In genomic region chr5:103936906-103937589, GRCm38 (mm10) we compare ENCODE assay signal across 8 mouse cellular contexts. TPM values are rescaled to one million over a fixed set of nuclear protein-coding genes. Genes with fewer than 3 reads are reported as not detected.
DNase-seq lines count a peak whose midpoint lies in the region; ATAC-seq and TF ChIP-seq lines count a peak whose summit lies in the region.

No protein-coding gene starts in this region.

- no peaks in the 10 kb centered on the region for H3K27me3 ChIP-seq in E14TG2a.4 (ENCODE audit: insufficient read depth, low read length)
- H3K27me3 ChIP-seq in hindbrain, embryonic 12.5 days: peaks cover 19% of the 10 kb centered on the region
- no peaks in the 10 kb centered on the region for H3K27me3 ChIP-seq in midbrain, embryonic 10.5 days (ENCODE audit: low read depth, poor library complexity, severe bottlenecking)

- H3K27ac ChIP-seq in hindbrain, embryonic 12.5 days: 0 out of 2 replicates have a peak overlapping the region, but pooled peaks have one; percentile 44
- H3K27ac ChIP-seq in midbrain, embryonic 10.5 days (replicated peaks): peak overlapping the region; percentile 66

- peak; percentile 46 for TF ChIP-seq CTCF in E14TG2a.4 (conservative IDR thresholded peaks at IDR 0.05; ENCODE audit: low read length)

- peak; percentile 49 for DNase-seq in gastrocnemius, postnatal 10 days
- no peak for DNase-seq in gastrocnemius, adult 8-10 months (ENCODE audit: low spot score in 2 of 2)
- peak; percentile 37 for DNase-seq in embryo, embryonic 9.5 days (ENCODE audit: extremely low spot score)
- DNase-seq in midbrain, embryonic 10.5 days (ENCODE audit: low spot score): peak; percentile 36
- no peak for DNase-seq in layer of hippocampus, adult 18-20 months (ENCODE audit: low spot score in 2 of 2)
- DNase-seq in urinary bladder, postnatal 14 days (ENCODE audit: low spot score): no peak

- 0 out of 2 replicates have a peak overlapping the region, but pooled peaks have one; percentile 2 for H3K4me2 ChIP-seq in hindbrain, embryonic 12.5 days (replicated peaks)

- H3K4me3 ChIP-seq in E14TG2a.4 (replicated peaks; ENCODE audit: low read length): no peak overlapping the region
- no peak overlapping the region for H3K4me3 ChIP-seq in hindbrain, embryonic 12.5 days
- no peak overlapping the region for H3K4me3 ChIP-seq in midbrain, embryonic 10.5 days

- 42% methylated on average over 14 of the region's 14 CpGs for WGBS in hindbrain, embryonic 12.5 days
- 71% methylated on average over 14 of the region's 14 CpGs for WGBS in midbrain, embryonic 10.5 days

- H3K9ac ChIP-seq in hindbrain, embryonic 12.5 days: no peak overlapping the region

- H3K36me3 ChIP-seq in E14TG2a.4 (ENCODE audit: insufficient read depth, low read length): peaks cover 6% of the 10 kb centered on the region; the same call in 1 of the 2 replicates
- H3K36me3 ChIP-seq in hindbrain, embryonic 12.5 days: no peaks in the 10 kb centered on the region
- H3K36me3 ChIP-seq in midbrain, embryonic 10.5 days: no peaks in the 10 kb centered on the region

- ATAC-seq in hindbrain, embryonic 12.5 days (ENCODE audit: low FRiP score): no peak

- peaks cover 58% of the 10 kb centered on the region for H3K9me3 ChIP-seq in E14TG2a.4 (ENCODE audit: low read length)
- 0 out of 2 replicates have a peak, but pooled peaks cover 6% of the 10 kb centered on the region for H3K9me3 ChIP-seq in hindbrain, embryonic 12.5 days (replicated peaks)
- H3K9me3 ChIP-seq in midbrain, embryonic 10.5 days (replicated peaks): peaks cover 6% of the 10 kb centered on the region; the same call in 1 of the 2 replicates

- no peaks in the 10 kb centered on the region for H3K4me1 ChIP-seq in E14TG2a.4 (replicated peaks; ENCODE audit: low read depth, low read length)
- peaks cover 24% of the 10 kb centered on the region for H3K4me1 ChIP-seq in hindbrain, embryonic 12.5 days
- peaks cover 39% of the 10 kb centered on the region for H3K4me1 ChIP-seq in midbrain, embryonic 10.5 days

RNA-seq across cellular contexts. Expression of gene Klhl8, which starts 26.0 kb away (rescaled TPM):
- 10 to 100 TPM; 19.3 to 20.2 TPM for total RNA-seq in gastrocnemius, postnatal 10 days (2021)
- total RNA-seq in gastrocnemius, adult 8-10 months (2022): 10 to 100 TPM; 24.2 to 29.4 (median 27.6) TPM
- 20.1 and 20.3 TPM in 2 replicates for polyA plus RNA-seq in hindbrain, embryonic 12.5 days (2016; fragmentation: Nextera tagmentation; extraction: Ambion mirVana)
- polyA plus RNA-seq in midbrain, embryonic 10.5 days (2016; fragmentation: Nextera tagmentation; extraction: Ambion mirVana): 11.5 TPM in 2 replicates
- total RNA-seq in layer of hippocampus, adult 18-20 months (2021): 10 to 100 TPM; 35.2 to 35.7 TPM

RNA-seq across cellular contexts. Expression of gene Hsd17b13, which starts 40.2 kb away (rescaled TPM):
- under 1 TPM in 1 of 2 experiments, not detected in 1; 0.34 TPM for total RNA-seq in gastrocnemius, postnatal 10 days (2021)
- not detected for total RNA-seq in gastrocnemius, adult 8-10 months (2022)
- polyA plus RNA-seq in hindbrain, embryonic 12.5 days (2016; fragmentation: Nextera tagmentation; extraction: Ambion mirVana): not detected in 2 replicates
- polyA plus RNA-seq in midbrain, embryonic 10.5 days (2016; fragmentation: Nextera tagmentation; extraction: Ambion mirVana): not detected in 2 replicates
- total RNA-seq in layer of hippocampus, adult 18-20 months (2021): not detected

Comparison
In these comparisons a context has a peak if more than half of its experiments do, and no peak if none do; other contexts are left out.
1. DNase-seq: peak in gastrocnemius, postnatal 10 days (single experiment), embryo, embryonic 9.5 days (single experiment) and midbrain, embryonic 10.5 days (single experiment); none in gastrocnemius, adult 8-10 months (0 of 2), layer of hippocampus, adult 18-20 months (0 of 2) and urinary bladder, postnatal 14 days (single experiment).